Mouse (Mus musculus): Measurements from ENCODE around the gene Acad10. TPM values are rescaled to one million over a fixed set of nuclear protein-coding genes. Genes with fewer than 3 reads are reported as not detected.
A peak's percentile ranks its signal among the peaks of the same experiment; 100 is the strongest.

Acad10 gene
- total and polyA plus RNA-seq, 3 experiments = 5.6 to 10.3 (median 7.2) TPM

GRCm38 (mm10) chr5:121594714-121595313 is 65.5 kb downstream of the Acad10 start:
- peaks cover 50% of the 10 kb centered on the region for H3K27me3 ChIP-seq (ENCODE audit: insufficient read depth, low read length)
- H3K9me3 ChIP-seq (replicated peaks) = no peaks in the 10 kb centered on the region
- no peaks in the 10 kb centered on the region for H3K36me3 ChIP-seq (replicated peaks)
- TF ChIP-seq POLR2AphosphoS5 (IDR thresholded peaks at IDR 0.05; ENCODE audit: insufficient replicate concordance, low read depth, low read length) (no peak), TAL1 (conservative IDR thresholded peaks at IDR 0.05; ENCODE audit: low read depth, low read length) (no peak), GATA2 (IDR thresholded peaks at IDR 0.05; ENCODE audit: borderline replicate concordance, low read depth, low read length) (no peak), GATA1 (IDR thresholded peaks at IDR 0.05; ENCODE audit: borderline replicate concordance, low read length) (no peak), CTCF (IDR thresholded peaks at IDR 0.05; ENCODE audit: low read depth, low read length) (no peak)
- ATAC-seq (ENCODE audit: extremely low read depth, insufficient number of reproducible peaks, low FRiP score, poor library complexity, severe bottlenecking) (no peak), DNase-seq (ENCODE audit: low spot score) (no peak)
- H3K4me3 ChIP-seq (ENCODE audit: low read depth, low read length) = no peak overlapping the region
- peaks cover 50% of the 10 kb centered on the region for H3K4me1 ChIP-seq (ENCODE audit: insufficient read depth, low read depth, low read length)

- H3K36me3 ChIP-seq (replicated peaks) = no peaks in the 10 kb centered on the region
- DNase-seq (ENCODE audit: low spot score) = peak; percentile 83
- TF ChIP-seq TAL1 (conservative IDR thresholded peaks at IDR 0.05; ENCODE audit: low read depth, low read length) (no peak), GATA1 (IDR thresholded peaks at IDR 0.05; ENCODE audit: borderline replicate concordance, low read length) (no peak), POLR2AphosphoS5 (IDR thresholded peaks at IDR 0.05; ENCODE audit: insufficient replicate concordance, low read depth, low read length) (no peak), CTCF (IDR thresholded peaks at IDR 0.05; ENCODE audit: low read depth, low read length) (no peak), GATA2 (IDR thresholded peaks at IDR 0.05; ENCODE audit: borderline replicate concordance, low read depth, low read length) (no peak)
- peaks cover 43% of the 10 kb centered on the region for H3K27me3 ChIP-seq (ENCODE audit: insufficient read depth, low read length)
- peaks cover 50% of the 10 kb centered on the region for H3K4me1 ChIP-seq (ENCODE audit: insufficient read depth, low read depth, low read length)
- H3K9me3 ChIP-seq (replicated peaks) = no peaks in the 10 kb centered on the region
- peak within 1 kb of the TSS; percentile 72 for H3K4me3 ChIP-seq (ENCODE audit: low read depth, low read length)
- peak; percentile 79 for ATAC-seq (ENCODE audit: extremely low read depth, insufficient number of reproducible peaks, low FRiP score, poor library complexity, severe bottlenecking)
Measured at GRCm38 (mm10) chr5:121593451-121594401, 66.6 kb downstream of the Acad10 start, which contains the start of gene Aldh2. Gene Aldh2 (minus strand): TSS chr5:121593824.

- ATAC-seq (ENCODE audit: extremely low read depth, insufficient number of reproducible peaks, low FRiP score, poor library complexity, severe bottlenecking) (no peak), DNase-seq (ENCODE audit: low spot score) (no peak)
- peaks cover 39% of the 10 kb centered on the region for H3K27me3 ChIP-seq (ENCODE audit: insufficient read depth, low read length)
- TF ChIP-seq POLR2AphosphoS5 (IDR thresholded peaks at IDR 0.05; ENCODE audit: insufficient replicate concordance, low read depth, low read length) = no peak
- TF ChIP-seq GATA2 (IDR thresholded peaks at IDR 0.05; ENCODE audit: borderline replicate concordance, low read depth, low read length) = no peak
- no peak for TF ChIP-seq TAL1 (conservative IDR thresholded peaks at IDR 0.05; ENCODE audit: low read depth, low read length)
- TF ChIP-seq GATA1 (IDR thresholded peaks at IDR 0.05; ENCODE audit: borderline replicate concordance, low read length) = no peak
- TF ChIP-seq CTCF (IDR thresholded peaks at IDR 0.05; ENCODE audit: low read depth, low read length) = no peak
- H3K9me3 ChIP-seq (replicated peaks) = no peaks in the 10 kb centered on the region
- peak overlapping the region; percentile 72 for H3K4me3 ChIP-seq (ENCODE audit: low read depth, low read length)
- H3K4me1 ChIP-seq (ENCODE audit: insufficient read depth, low read depth, low read length) = peaks cover 47% of the 10 kb centered on the region
- H3K36me3 ChIP-seq (replicated peaks) = no peaks in the 10 kb centered on the region
Measured at GRCm38 (mm10) chr5:121592816-121593407, 67.4 kb downstream of the Acad10 start.

GRCm38 (mm10) chr5:121592064-121592815 is 68.1 kb downstream of the Acad10 start:
- Histone ChIP-seq H3K4me3 (ENCODE audit: low read depth, low read length) (peak overlapping the region; percentile 72; the same call in 1 of the 2 replicates), H3K36me3 (replicated peaks) (no peaks in the 10 kb centered on the region), H3K4me1 (ENCODE audit: insufficient read depth, low read depth, low read length) (peaks cover 40% of the 10 kb centered on the region), H3K9me3 (replicated peaks) (no peaks in the 10 kb centered on the region), H3K27me3 (ENCODE audit: insufficient read depth, low read length) (peaks cover 33% of the 10 kb centered on the region)
- DNase-seq (ENCODE audit: low spot score) (no peak), ATAC-seq (ENCODE audit: extremely low read depth, insufficient number of reproducible peaks, low FRiP score, poor library complexity, severe bottlenecking) (no peak)
- no peak for TF ChIP-seq POLR2AphosphoS5 (IDR thresholded peaks at IDR 0.05; ENCODE audit: insufficient replicate concordance, low read depth, low read length)

- no peak for DNase-seq (ENCODE audit: low spot score)
- peaks cover 40% of the 10 kb centered on the region for H3K4me1 ChIP-seq (ENCODE audit: insufficient read depth, low read depth, low read length)
- H3K27me3 ChIP-seq (ENCODE audit: insufficient read depth, low read length) = peaks cover 30% of the 10 kb centered on the region
- H3K9me3 ChIP-seq (replicated peaks) = no peaks in the 10 kb centered on the region
- H3K36me3 ChIP-seq (replicated peaks) = no peaks in the 10 kb centered on the region
- ATAC-seq (ENCODE audit: extremely low read depth, insufficient number of reproducible peaks, low FRiP score, poor library complexity, severe bottlenecking) = no peak
- TF ChIP-seq CTCF (IDR thresholded peaks at IDR 0.05; ENCODE audit: low read depth, low read length) = no peak
- no peak for TF ChIP-seq GATA1 (IDR thresholded peaks at IDR 0.05; ENCODE audit: borderline replicate concordance, low read length)
- TF ChIP-seq GATA2 (IDR thresholded peaks at IDR 0.05; ENCODE audit: borderline replicate concordance, low read depth, low read length) = no peak
- no peak for TF ChIP-seq POLR2AphosphoS5 (IDR thresholded peaks at IDR 0.05; ENCODE audit: insufficient replicate concordance, low read depth, low read length)
- no peak for TF ChIP-seq TAL1 (conservative IDR thresholded peaks at IDR 0.05; ENCODE audit: low read depth, low read length)
- no peak overlapping the region for H3K4me3 ChIP-seq (ENCODE audit: low read depth, low read length)
Measured at GRCm38 (mm10) chr5:121591417-121592063, 68.8 kb downstream of the Acad10 start.

Measured in G1E (cell line).